Mouse (Mus musculus) heart, adult 2 months (tissue): ENCODE results near the gene Pim1.

Experiments used
- EP300 ChIP-seq: fragments of 200-500 bp; IDR thresholded peaks from 2 replicates; pipeline ENCODE4 v1.6.1; 2011; ENCODE audit warnings: low read depth, low read length, control low read depth; ENCODE audit not compliant: insufficient read depth
- POLR2A ChIP-seq: fragments of 200-500 bp; IDR thresholded peaks from 2 replicates; pipeline ENCODE4 v1.6.1; 2011; ENCODE audit warnings: mild to moderate bottlenecking, low read depth, low read length, control low read depth; ENCODE audit not compliant: insufficient read depth

DNA sequence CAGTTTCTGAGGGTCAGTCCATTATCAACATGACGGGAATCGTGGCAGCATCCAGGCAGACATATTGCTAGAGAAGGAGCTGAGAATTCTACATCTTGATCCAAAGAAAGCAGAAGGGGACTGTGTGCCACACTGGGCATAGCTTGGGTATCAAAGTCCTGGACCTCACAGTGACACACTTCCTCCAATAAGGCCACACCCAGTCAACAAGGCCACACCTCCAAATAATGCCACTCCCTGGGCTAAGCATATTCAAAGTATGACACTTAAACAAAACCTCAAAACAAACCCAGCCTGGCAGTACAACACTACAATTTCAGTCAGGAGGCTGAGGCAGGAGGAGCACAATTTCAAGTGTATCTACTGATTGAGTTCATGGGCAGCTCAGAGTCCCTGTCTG, 7.3 kb upstream of the Pim1 start:
- TF ChIP-seq EP300 (no peak), POLR2A (no peak)
